Mouse (Mus musculus) spleen, adult 2 months (tissue): ENCODE measurements at regions not wholly inside any gene's neighbourhood (a gene's known extent, or its start where the extent isn't known, plus 50 kb on each side); places are given as distances from the start of the nearest gene placed in this dataset.

Source experiments
- CTCF ChIP-seq: fragments of 200-500 bp; IDR thresholded peaks from 2 replicates; pipeline ENCODE4 v1.5.1; 2011; ENCODE audit warnings: mild to moderate bottlenecking, inconsistent platforms; ENCODE audit not compliant: insufficient read depth, insufficient read length, insufficient replicate concordance; ENCODE audit errors: extremely low read depth
- POLR2A ChIP-seq: fragments of 200-500 bp; IDR thresholded peaks from 2 replicates; pipeline ENCODE4 v1.6.1; 2011; ENCODE audit warnings: low read depth, low read length, inconsistent platforms

DNA sequence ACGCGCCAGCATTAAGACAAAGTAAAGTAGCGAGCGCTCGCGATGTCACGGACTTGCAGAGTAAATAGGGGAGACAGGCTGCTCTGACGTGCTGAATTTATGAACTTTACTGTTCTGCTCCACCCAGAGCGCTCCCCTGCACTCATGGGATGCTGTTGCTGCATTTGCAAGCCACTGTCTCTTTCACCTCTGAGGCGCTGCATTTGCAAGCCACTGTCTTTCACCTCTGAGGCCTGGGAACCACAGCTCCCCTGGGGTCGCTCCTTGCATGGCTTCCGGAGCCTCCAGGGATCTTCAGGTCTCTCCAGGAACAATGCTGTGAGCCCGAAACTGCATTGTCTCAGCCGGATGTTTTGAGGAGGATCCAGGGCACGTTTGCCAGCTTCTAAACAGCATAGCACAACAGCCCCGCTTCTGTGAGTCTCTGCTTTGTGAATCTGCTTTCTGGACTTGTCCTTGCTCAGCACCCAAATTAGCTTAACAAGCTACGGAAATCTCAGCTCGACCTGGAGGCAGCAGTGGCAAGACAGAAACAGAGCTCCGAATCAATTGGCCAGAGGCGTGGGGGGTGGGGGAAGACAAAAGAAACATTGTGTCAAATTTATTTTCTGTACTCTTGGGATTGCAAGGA lies 179.6 kb downstream of the 1700010I14Rik start:
- no peak for TF ChIP-seq POLR2A
- no peak for TF ChIP-seq CTCF
